Mouse (Mus musculus) neural tube, embryonic 10.5 days (tissue): ENCODE measurements around the gene Supt5.

Experiments used
- DNase-seq: peaks from one replicate; pipeline ENCODE4 v3.0.0-alpha.2; 2017; ENCODE audit warnings: low spot score; ENCODE audit errors: extremely low spot score

The Supt5 gene

GRCm38 (mm10) chr7:28354113-28354581 is 15.6 kb upstream of the Supt5 start:
- no peak for DNase-seq

GRCm38 (mm10) chr7:28353267-28353666 is 14.7 kb upstream of the Supt5 start:
- DNase-seq, result no peak

GRCm38 (mm10) chr7:28351676-28352191 is 13.2 kb upstream of the Supt5 start:
- no peak for DNase-seq

GRCm38 (mm10) chr7:28350155-28350883 is 11.8 kb upstream of the Supt5 start, which contains the start of gene Rps16:
Gene Rps16 (plus strand): TSS chr7:28350652.
- peak; percentile 99 for DNase-seq

GRCm38 (mm10) chr7:28348601-28349000 is 10.1 kb upstream of the Supt5 start:
- DNase-seq, result no peak

GRCm38 (mm10) chr7:28347746-28348145 is 9.2 kb upstream of the Supt5 start:
- DNase-seq, result no peak

GRCm38 (mm10) chr7:28344637-28345036 is 6.1 kb upstream of the Supt5 start:
- DNase-seq, result peak; percentile 89

- no peak for DNase-seq
These were observed 2.8 kb upstream of the Supt5 start for GRCm38 (mm10) chr7:28341381-28341780.

- no peak for DNase-seq
These were observed 819 bp upstream of the Supt5 start for GRCm38 (mm10) chr7:28339213-28339917.

- DNase-seq, result no peak
These were observed 3.1 kb downstream of the Supt5 start for GRCm38 (mm10) chr7:28335471-28335870.

GRCm38 (mm10) chr7:28334534-28334933 is 4.0 kb downstream of the Supt5 start:
- no peak for DNase-seq

- DNase-seq, result no peak
These were observed 10.3 kb downstream of the Supt5 start for GRCm38 (mm10) chr7:28328260-28328659.

GRCm38 (mm10) chr7:28326457-28326856 is 12.1 kb downstream of the Supt5 start:
- no peak for DNase-seq

GRCm38 (mm10) chr7:28325293-28325692 is 13.3 kb downstream of the Supt5 start:
- DNase-seq, result no peak

- no peak for DNase-seq
These were observed 16.4 kb downstream of the Supt5 start for GRCm38 (mm10) chr7:28321974-28322720.

GRCm38 (mm10) chr7:28318714-28319113 is 19.8 kb downstream of the Supt5 start:
- no peak for DNase-seq

- no peak for DNase-seq
These were observed 20.5 kb downstream of the Supt5 start for GRCm38 (mm10) chr7:28318036-28318435.

GRCm38 (mm10) chr7:28311926-28312543 is 26.5 kb downstream of the Supt5 start, which contains the start of gene Timm50:
Gene Timm50 (minus strand): TSS chr7:28312072.
- peak; percentile 94 for DNase-seq

- peak; percentile 31 for DNase-seq
These were observed 27.2 kb downstream of the Supt5 start for GRCm38 (mm10) chr7:28311151-28311925.

GRCm38 (mm10) chr7:28309737-28310136 is 28.8 kb downstream of the Supt5 start:
- DNase-seq, result peak; percentile 30
